Mouse (Mus musculus): ENCODE results near the gene Fam189a2. TPM values are rescaled to one million over a fixed set of nuclear protein-coding genes. Genes with fewer than 3 reads are reported as not detected.

The Fam189a2 gene
- polyA plus RNA-seq, 1 experiment, result 6.4 TPM

GRCm38 (mm10) chr19:23946026-23946685 is 84.7 kb downstream of the Fam189a2 start:
- WGBS, result 83% methylated on average over 6 of the region's 6 CpGs

GRCm38 (mm10) chr19:23942886-23943285 is 87.9 kb downstream of the Fam189a2 start:
- WGBS, result 83% methylated on average over 7 of the region's 7 CpGs
- Histone ChIP-seq H3K27ac (ENCODE audit: insufficient read depth, low read depth, low read length) (no peak overlapping the region), H3K4me1 (ENCODE audit: control insufficient read depth, insufficient read depth, insufficient read length, low read length) (no peaks in the 10 kb centered on the region), H3K27me3 (ENCODE audit: control insufficient read depth, insufficient read depth, low read length) (no peaks in the 10 kb centered on the region), H3K36me3 (ENCODE audit: control insufficient read depth, insufficient read depth, low read length) (no peaks in the 10 kb centered on the region), H3K4me3 (ENCODE audit: low read depth, low read length) (no peak overlapping the region)
- no peak for TF ChIP-seq CTCF (IDR thresholded peaks at IDR 0.05; ENCODE audit: extremely low read depth, insufficient read length, insufficient replicate concordance, low read depth, low read length)
- no peak for TF ChIP-seq POLR2A (IDR thresholded peaks at IDR 0.05; ENCODE audit: low read depth, low read length)

More at GRCm38 (mm10) chr19:23946026-23946685, 84.7 kb downstream of the Fam189a2 start:
- H3K4me3 ChIP-seq (ENCODE audit: low read depth, low read length), result no peak overlapping the region
- H3K27ac ChIP-seq (ENCODE audit: insufficient read depth, low read depth, low read length), result no peak overlapping the region
- H3K4me1 ChIP-seq (ENCODE audit: control insufficient read depth, insufficient read depth, insufficient read length, low read length), result peaks cover 6% of the 10 kb centered on the region
- TF ChIP-seq POLR2A (IDR thresholded peaks at IDR 0.05; ENCODE audit: low read depth, low read length) (no peak), CTCF (IDR thresholded peaks at IDR 0.05; ENCODE audit: extremely low read depth, insufficient read length, insufficient replicate concordance, low read depth, low read length) (no peak)
- no peaks in the 10 kb centered on the region for H3K36me3 ChIP-seq (ENCODE audit: control insufficient read depth, insufficient read depth, low read length)
- no peaks in the 10 kb centered on the region for H3K27me3 ChIP-seq (ENCODE audit: control insufficient read depth, insufficient read depth, low read length)

GRCm38 (mm10) chr19:23941422-23941949 is 89.3 kb downstream of the Fam189a2 start:
- H3K4me3 ChIP-seq (ENCODE audit: low read depth, low read length), result no peak overlapping the region

GRCm38 (mm10) chr19:23930826-23931225 is 100.0 kb downstream of the Fam189a2 start:
- no peak overlapping the region for H3K27ac ChIP-seq (ENCODE audit: insufficient read depth, low read depth, low read length)
- TF ChIP-seq CTCF (IDR thresholded peaks at IDR 0.05; ENCODE audit: extremely low read depth, insufficient read length, insufficient replicate concordance, low read depth, low read length) (no peak), POLR2A (IDR thresholded peaks at IDR 0.05; ENCODE audit: low read depth, low read length) (no peak)
- WGBS, result 95% methylated on average over 5 of the region's 5 CpGs
- H3K4me3 ChIP-seq (ENCODE audit: low read depth, low read length), result no peak overlapping the region
- no peaks in the 10 kb centered on the region for H3K36me3 ChIP-seq (ENCODE audit: control insufficient read depth, insufficient read depth, low read length)
- H3K27me3 ChIP-seq (ENCODE audit: control insufficient read depth, insufficient read depth, low read length), result no peaks in the 10 kb centered on the region
- no peaks in the 10 kb centered on the region for H3K4me1 ChIP-seq (ENCODE audit: control insufficient read depth, insufficient read depth, insufficient read length, low read length)

More at GRCm38 (mm10) chr19:23941422-23941949, 89.3 kb downstream of the Fam189a2 start:
- Histone ChIP-seq H3K36me3 (ENCODE audit: control insufficient read depth, insufficient read depth, low read length) (no peaks in the 10 kb centered on the region), H3K27ac (ENCODE audit: insufficient read depth, low read depth, low read length) (no peak overlapping the region), H3K27me3 (ENCODE audit: control insufficient read depth, insufficient read depth, low read length) (no peaks in the 10 kb centered on the region), H3K4me1 (ENCODE audit: control insufficient read depth, insufficient read depth, insufficient read length, low read length) (no peaks in the 10 kb centered on the region)
- 87% methylated on average over 12 of the region's 12 CpGs for WGBS
- no peak for TF ChIP-seq POLR2A (IDR thresholded peaks at IDR 0.05; ENCODE audit: low read depth, low read length)
- no peak for TF ChIP-seq CTCF (IDR thresholded peaks at IDR 0.05; ENCODE audit: extremely low read depth, insufficient read length, insufficient replicate concordance, low read depth, low read length)

- no peaks in the 10 kb centered on the region for H3K27me3 ChIP-seq (ENCODE audit: control insufficient read depth, insufficient read depth, low read length)
- H3K36me3 ChIP-seq (ENCODE audit: control insufficient read depth, insufficient read depth, low read length), result no peaks in the 10 kb centered on the region
- TF ChIP-seq POLR2A (IDR thresholded peaks at IDR 0.05; ENCODE audit: low read depth, low read length) (no peak), CTCF (IDR thresholded peaks at IDR 0.05; ENCODE audit: extremely low read depth, insufficient read length, insufficient replicate concordance, low read depth, low read length) (no peak)
- WGBS, result 93% methylated on average over 5 of the region's 5 CpGs
- no peaks in the 10 kb centered on the region for H3K4me1 ChIP-seq (ENCODE audit: control insufficient read depth, insufficient read depth, insufficient read length, low read length)
- no peak overlapping the region for H3K27ac ChIP-seq (ENCODE audit: insufficient read depth, low read depth, low read length)
- no peak overlapping the region for H3K4me3 ChIP-seq (ENCODE audit: low read depth, low read length)
Observed at GRCm38 (mm10) chr19:23925541-23925940, 105.3 kb downstream of the Fam189a2 start.

- no peaks in the 10 kb centered on the region for H3K4me1 ChIP-seq (ENCODE audit: control insufficient read depth, insufficient read depth, insufficient read length, low read length)
- no peaks in the 10 kb centered on the region for H3K27me3 ChIP-seq (ENCODE audit: control insufficient read depth, insufficient read depth, low read length)
- no peaks in the 10 kb centered on the region for H3K36me3 ChIP-seq (ENCODE audit: control insufficient read depth, insufficient read depth, low read length)
- TF ChIP-seq POLR2A (IDR thresholded peaks at IDR 0.05; ENCODE audit: low read depth, low read length) (no peak), CTCF (IDR thresholded peaks at IDR 0.05; ENCODE audit: extremely low read depth, insufficient read length, insufficient replicate concordance, low read depth, low read length) (no peak)
- no peak overlapping the region for H3K27ac ChIP-seq (ENCODE audit: insufficient read depth, low read depth, low read length)
- no peak overlapping the region for H3K4me3 ChIP-seq (ENCODE audit: low read depth, low read length)
- 84% methylated on average over 9 of the region's 9 CpGs for WGBS
Observed at GRCm38 (mm10) chr19:23924791-23925190, 106.0 kb downstream of the Fam189a2 start.

GRCm38 (mm10) chr19:23924057-23924456 is 106.8 kb downstream of the Fam189a2 start:
- no peak overlapping the region for H3K27ac ChIP-seq (ENCODE audit: insufficient read depth, low read depth, low read length)
- no peaks in the 10 kb centered on the region for H3K4me1 ChIP-seq (ENCODE audit: control insufficient read depth, insufficient read depth, insufficient read length, low read length)
- H3K4me3 ChIP-seq (ENCODE audit: low read depth, low read length), result no peak overlapping the region
- WGBS, result 63% methylated on average over 6 of the region's 6 CpGs
- no peaks in the 10 kb centered on the region for H3K36me3 ChIP-seq (ENCODE audit: control insufficient read depth, insufficient read depth, low read length)
- no peaks in the 10 kb centered on the region for H3K27me3 ChIP-seq (ENCODE audit: control insufficient read depth, insufficient read depth, low read length)
- TF ChIP-seq CTCF (IDR thresholded peaks at IDR 0.05; ENCODE audit: extremely low read depth, insufficient read length, insufficient replicate concordance, low read depth, low read length), result no peak

Other genes starting within 250 kb of the Fam189a2 start
- gene Tjp2, start 194.0 kb upstream of the Fam189a2 start, polyA plus RNA-seq (2012; rRNA removed), result 24.9 and 74.0 TPM in 2 replicates
- 7.7 and 9.1 TPM in 2 replicates for gene Fxn, start 249.6 kb upstream of the Fam189a2 start, polyA plus RNA-seq (2012; rRNA removed)